Mouse (Mus musculus): ENCODE data around the gene Il17rb.

- TF ChIP-seq CEBPB (IDR thresholded peaks at IDR 0.05; ENCODE audit: insufficient read depth, poor library complexity, severe bottlenecking) (no peak), POLR2A (IDR thresholded peaks at IDR 0.05; ENCODE audit: insufficient read length, low read depth) (no peak), SRF (IDR thresholded peaks at IDR 0.05; ENCODE audit: control insufficient read depth, insufficient read length, low read depth) (no peak), E2F4 (IDR thresholded peaks at IDR 0.05; ENCODE audit: insufficient read depth) (no peak), USF1 (IDR thresholded peaks at IDR 0.05; ENCODE audit: low read depth) (no peak), MAX (IDR thresholded peaks at IDR 0.05; ENCODE audit: low read depth) (no peak), MYOG (IDR thresholded peaks at IDR 0.05; ENCODE audit: control insufficient read depth in 1 of 3, insufficient read depth in 1 of 3, insufficient read length in 2 of 3, low read depth in 2 of 3) (no peak), POLR2AphosphoS2 (IDR thresholded peaks at IDR 0.05; ENCODE audit: insufficient read length, low read depth) (no peak), TCF3 (IDR thresholded peaks at IDR 0.05; ENCODE audit: insufficient read length, low read depth) (no peak), REST (IDR thresholded peaks at IDR 0.05; ENCODE audit: insufficient read depth, insufficient read length) (no peak)
Observed at GRCm38 (mm10) chr14:30014487-30014886, 5.8 kb upstream of the Il17rb start.

Measured in myocyte (in vitro differentiated cells).